Mouse (Mus musculus) 3134 (cell line): ENCODE results near the gene Oaz3.
A peak's percentile ranks its signal among the peaks of the same experiment; 100 is the strongest.

Experiments
- DNase-seq: peaks from one replicate; pipeline ENCODE4 v3.0.0-alpha.2; 2011; ENCODE audit warnings: low spot score; ENCODE audit not compliant: insufficient read length; ENCODE audit errors: extremely low read depth

Oaz3 gene

DNA sequence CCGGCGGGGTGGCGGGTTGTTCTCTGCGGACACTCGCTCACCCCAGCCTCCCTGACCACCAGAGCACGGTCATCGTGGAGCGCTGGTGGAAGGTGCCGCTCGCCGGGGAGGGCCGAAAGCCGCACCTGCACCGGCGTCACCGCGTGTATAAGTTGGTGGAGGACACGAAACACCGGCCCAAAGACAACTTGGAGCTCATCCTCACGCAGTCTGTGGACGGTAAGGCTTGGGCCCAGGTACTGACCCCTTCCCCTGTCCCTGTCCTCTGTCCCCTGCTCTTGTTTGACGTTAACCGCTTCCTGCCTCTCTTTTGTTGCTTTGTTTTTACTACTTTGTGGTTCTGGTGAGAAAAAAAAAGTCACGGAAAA, at the start of gene Oaz3:
Gene Oaz3 (minus strand): TSS at position 319 of the 368 bp plus-strand sequence.
- no peak for DNase-seq

DNA sequence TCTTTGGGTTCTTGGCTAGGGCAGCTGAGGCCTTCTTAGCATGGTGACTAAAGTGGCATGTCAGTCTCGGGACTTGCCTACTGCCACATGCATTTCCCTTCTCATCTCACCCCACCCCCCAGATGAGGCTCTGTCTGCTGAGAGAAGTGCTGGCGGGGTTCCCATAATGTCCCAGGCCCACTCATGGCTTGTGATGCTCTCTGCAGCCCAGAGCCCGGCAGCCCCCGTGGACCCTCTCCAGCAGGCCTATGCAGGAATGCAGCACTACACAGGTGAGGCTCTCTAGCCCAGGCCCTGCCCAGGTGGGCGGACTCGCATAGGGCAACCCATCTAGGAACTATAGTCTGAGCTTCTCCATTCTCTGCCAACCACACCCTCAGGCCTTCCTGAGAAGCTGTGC, 43.9 kb upstream of the Oaz3 start:
- peak; percentile 33 for DNase-seq

DNA sequence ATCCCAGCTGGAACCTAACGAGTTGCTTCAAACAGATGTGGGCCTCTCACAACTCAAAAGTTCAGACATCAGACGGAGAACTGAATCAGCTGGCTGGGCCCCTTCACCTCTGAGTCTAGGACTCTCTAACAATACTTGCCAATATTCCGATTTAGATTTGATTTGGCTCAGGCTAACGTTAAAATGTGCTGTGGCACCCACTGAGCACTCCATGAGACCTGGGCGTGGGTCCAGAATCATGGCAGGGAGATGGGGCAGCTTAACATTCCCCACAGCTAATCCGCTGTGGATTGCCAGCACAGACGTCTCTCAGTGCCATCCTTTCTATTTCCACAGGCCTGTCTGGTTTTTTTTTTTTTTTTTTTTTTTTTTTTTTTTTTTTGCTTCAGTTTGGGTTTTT, 42.2 kb upstream of the Oaz3 start:
- DNase-seq = no peak

DNA sequence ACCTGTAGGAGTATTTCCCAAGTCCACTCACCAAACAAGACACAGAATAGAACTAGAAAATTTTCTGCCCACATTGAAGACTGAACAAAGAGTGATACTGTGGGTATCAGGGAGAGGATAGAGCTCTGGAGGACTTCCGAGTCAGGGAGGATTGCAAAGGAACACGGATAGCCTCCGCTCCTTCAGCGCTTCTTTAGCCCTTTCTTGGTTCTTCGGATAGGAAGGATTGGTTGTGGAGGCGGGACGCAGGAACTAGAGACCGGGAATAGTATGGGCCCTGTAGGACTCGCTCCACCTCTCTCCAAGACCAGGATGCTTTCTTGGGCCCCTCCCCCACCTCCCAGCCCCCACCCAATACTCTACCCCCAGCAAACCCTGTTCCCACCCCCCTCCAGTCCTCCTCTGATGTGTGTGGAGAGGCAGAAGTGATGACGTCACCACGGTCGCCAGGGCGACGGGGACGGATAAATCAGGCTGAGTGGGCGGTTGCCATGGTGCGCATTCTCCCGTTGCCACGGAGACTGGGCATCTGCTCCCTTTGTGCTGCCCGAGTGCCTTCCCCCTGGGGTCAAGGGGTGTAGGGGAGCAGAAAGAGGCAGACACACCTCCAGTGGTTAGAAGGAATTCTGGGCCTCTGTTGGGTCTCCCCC, 40.2 kb upstream of the Oaz3 start:
- no peak for DNase-seq

DNA sequence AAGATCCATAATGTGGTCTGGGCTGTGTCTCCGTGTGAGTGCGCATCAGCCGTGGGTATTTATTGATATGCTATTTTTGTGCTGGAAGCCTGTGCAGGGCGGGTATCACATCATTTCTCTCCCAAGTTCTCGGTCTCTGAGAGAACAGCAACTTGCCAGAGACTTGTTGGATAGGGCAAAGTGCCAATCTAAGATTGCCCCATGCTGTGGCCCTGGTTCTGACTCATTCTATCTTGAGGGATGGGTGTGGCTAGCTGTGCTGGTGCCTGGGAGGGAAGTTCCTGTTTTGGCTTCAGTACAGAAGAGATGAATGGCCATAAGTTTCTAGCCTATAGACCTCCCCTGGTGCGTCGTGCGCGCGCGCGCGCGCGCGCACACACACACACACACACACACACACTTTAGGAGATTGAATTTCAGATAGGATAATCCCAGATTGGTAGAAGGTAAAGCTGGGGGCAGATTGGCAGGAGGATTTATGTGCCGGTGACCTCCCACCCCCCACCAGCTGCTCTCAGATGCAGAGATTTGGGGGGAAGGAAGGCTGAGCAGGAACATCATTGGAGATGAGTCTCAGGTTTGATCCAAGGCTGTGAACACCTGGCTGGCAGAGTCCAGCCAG, 39.2 kb upstream of the Oaz3 start:
- DNase-seq = no peak

DNA sequence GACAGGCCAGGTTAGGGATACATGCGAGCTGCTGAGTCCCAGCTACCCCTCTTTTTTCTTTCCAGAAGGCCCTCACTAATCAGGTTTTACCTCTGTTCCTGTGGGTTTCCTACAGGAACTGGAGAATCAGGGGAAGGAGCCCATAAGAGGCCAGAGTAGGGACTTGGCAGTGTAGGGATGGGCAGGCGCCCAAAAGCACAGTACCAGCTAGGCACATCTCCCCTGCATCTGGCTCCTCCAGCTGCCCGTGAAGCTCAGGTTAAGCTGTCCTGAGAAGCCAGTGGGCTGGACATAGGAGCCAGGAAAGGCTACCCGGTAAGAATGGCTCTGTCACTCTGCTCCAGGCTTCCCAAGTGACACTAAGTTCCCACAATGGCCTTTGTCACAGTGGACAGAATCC, 37.7 kb upstream of the Oaz3 start:
- DNase-seq = no peak

DNA sequence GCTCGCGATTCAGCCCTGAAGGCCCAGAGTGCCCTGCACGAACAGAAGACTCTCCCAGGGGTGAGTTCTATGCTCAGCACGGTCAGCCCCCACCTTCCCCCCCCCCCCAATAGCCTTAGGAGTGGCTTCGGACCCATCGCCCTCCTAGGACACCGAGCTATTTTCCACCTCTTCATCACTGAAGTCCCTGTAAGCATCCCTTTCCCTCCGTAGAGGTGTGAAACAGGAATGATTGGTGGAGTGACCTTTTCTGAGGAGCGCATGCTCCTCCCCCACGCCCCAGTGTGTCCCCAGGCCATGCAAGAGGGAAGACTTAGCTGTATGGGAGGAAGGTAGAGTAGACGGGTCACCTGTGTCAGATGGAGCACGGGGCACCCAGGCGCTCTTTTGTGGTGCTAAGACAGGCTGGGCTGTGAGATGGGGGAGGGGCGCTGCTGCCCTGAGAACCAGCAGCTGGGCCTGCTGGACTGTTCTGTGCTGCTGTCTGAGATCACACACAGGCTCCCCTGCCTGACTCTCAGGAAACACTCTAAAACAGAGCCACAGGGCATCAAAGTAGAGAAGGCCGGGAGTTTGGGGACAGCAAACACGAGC, 36.7 kb upstream of the Oaz3 start, which contains the start of gene Riiad1:
Gene Riiad1 (minus strand): TSS at position 51 of the 594 bp plus-strand sequence.
- DNase-seq = no peak

DNA sequence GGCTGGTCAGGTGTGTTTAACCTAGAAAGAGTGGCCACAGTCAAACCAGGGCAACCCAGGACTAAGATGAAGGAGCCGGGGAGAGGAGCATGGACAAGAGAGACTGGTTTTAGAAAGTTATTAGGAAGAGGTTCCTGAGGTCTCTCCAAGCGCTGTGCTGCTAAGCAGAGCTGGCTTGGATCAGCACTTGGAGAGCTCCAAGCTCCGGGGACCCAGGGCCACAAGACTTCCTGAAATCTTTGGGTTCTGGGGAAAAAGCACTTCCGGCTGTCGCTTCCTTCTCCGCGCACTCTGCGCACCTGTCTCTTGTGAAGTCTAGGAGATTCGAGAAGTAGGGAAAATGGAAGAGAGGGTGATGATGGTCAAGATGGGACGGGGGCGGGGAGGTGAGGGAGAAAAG, 35.8 kb upstream of the Oaz3 start:
- DNase-seq = no peak

DNA sequence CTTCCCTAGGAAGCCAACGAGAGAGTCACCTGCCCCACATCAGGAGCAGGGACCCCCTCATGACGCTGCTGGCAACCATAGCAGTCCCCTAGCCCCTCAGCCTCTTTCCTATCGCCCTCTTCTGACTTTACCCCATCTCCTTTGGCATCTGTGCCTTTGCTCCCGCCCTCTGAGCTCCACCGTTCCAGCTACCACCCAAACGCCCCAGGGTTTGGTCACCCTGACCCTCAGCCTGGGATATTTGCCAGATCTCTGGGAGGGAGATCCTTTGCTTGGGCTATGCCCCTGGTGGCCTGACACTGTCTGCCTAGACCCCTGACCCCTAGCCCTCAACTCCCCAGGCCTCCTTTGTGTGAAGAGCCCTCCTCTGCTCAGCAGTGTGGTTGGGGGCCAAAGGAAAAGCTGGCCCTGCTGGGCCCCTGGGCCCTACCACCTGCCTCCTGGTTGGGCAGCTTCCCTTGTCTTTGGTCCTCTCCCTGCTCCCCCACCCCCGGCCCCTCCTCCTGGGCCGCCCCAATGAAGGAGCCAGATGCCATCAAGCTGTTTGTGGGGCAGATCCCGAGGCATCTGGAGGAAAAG, 35.0 kb upstream of the Oaz3 start:
- DNase-seq = no peak

DNA sequence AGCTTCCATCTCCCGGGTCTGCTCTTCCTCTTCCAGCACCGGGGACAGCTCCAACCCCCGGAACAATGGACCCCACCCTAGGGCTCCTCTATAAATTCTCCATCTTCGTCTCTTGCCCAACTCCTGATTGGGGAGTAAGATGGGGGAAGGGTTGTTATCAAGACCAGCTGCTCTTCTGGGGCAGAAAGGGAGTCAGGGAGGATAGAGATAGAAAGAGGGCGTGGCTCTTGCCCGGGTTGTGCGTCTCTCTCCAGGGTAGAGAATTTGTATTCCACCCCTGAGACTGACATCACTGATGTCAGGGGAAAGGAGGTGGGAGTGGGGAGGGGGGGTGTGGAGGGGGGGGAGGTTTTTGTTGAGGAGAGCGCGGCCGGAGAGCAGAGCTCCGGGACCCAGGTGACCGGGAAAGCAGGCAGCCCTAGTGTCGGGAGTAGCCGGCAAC, 34.3 kb upstream of the Oaz3 start, which contains the start of gene Celf3:
Gene Celf3 (plus strand): TSS at position 315 of the 442 bp plus-strand sequence.
- DNase-seq = no peak

DNA sequence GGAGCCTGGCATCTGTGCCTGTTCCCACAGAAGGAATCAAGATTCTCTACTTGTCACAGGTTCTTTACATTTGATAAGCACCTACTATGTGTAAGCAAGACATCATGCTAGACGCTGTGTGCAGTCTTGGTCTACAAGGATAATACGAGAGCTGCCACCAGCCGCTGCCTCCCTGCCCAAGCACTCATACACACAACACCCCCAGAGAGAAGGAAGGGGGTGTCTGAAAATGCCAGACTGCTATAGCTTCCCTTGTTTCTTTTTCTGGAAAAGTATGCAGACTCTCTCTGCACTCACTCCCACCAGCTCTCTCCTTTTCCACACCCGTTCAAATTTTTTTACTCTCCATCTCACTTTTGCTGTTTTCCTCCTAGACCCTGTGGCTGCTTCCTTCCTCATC, 33.7 kb upstream of the Oaz3 start:
- no peak for DNase-seq

DNA sequence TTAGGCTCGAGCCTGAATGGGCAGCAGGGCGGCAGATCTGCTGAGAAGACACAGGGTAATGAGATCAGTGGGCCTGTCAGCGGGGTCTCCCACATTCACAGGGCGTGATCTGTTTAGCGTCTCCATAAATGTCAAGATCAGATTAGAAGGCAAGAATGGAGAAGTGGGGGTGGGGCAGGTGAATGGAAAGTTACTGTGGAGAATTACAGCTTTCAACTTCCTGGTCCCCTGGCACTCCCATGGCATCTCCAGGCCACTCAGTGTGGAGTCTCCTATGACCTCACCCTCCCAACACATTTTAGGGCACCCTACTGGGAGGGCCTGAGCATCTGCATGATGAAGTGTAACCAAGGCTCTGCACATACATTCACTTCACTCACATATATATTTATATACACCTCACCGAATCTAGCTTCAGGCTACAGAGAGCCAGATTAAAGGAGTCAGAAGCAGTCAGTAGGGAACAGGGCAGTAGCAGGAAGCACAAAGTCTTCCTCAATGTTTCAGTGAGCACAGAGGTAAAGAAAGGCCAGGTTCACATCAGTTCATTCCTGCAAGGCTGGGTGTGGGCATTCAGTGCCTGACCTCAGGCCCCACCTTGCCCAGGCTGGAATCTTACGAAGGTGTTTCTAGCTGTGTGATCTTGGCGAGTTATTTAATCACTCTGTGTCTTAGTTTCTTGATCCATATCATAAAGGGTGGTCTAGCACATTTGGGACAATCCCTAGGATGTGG, 32.8 kb upstream of the Oaz3 start:
- no peak for DNase-seq

DNA sequence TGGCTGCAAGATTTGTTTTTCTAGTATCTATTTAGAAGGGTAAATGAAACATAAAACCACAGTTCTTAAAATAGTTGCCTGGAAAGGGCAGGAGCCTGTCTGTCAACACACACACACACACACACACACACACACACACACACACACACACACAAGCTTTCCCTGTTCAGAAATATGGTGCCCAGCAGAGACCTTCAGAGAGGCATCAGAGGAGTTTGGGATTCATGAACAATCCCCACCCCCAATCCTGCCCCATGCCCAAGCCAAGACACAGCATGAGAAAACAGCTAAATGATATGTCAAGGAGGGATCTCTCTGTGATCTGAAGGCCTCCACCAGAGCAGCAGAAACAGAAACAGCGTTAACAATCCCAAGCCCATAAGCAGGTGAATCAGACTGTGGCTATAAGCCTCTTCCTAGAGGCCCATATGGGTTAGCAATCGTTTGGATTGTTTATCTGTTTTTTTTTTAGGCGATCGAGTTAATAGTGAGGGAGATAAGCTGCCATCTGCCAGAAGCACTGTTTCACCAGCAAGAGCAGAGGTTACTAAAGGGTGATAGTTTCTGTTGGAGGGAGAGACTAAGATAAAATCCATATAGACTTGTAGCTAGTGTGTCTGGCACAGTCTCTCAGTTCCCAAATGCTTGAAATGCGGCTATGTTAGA, 30.0 kb upstream of the Oaz3 start:
- no peak for DNase-seq

DNA sequence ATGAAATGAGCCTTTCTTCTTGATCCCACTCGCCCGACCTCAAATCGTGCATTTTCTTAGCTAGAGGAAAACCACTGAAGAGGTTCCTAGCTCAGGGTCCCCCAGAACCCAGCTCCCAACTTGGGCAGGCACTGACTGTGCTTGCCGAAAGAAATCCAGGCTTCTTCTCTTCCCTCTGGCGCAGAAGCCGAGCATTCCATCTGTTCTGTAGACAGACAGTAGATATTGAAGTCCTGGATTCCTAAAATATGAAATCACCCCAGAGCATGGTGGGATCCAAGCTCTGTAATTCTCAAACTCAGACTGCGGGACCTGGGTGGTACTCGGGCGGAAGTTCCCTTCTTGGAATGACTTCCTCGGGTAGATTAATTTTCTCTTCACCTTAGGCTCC, 29.4 kb upstream of the Oaz3 start:
- no peak for DNase-seq

DNA sequence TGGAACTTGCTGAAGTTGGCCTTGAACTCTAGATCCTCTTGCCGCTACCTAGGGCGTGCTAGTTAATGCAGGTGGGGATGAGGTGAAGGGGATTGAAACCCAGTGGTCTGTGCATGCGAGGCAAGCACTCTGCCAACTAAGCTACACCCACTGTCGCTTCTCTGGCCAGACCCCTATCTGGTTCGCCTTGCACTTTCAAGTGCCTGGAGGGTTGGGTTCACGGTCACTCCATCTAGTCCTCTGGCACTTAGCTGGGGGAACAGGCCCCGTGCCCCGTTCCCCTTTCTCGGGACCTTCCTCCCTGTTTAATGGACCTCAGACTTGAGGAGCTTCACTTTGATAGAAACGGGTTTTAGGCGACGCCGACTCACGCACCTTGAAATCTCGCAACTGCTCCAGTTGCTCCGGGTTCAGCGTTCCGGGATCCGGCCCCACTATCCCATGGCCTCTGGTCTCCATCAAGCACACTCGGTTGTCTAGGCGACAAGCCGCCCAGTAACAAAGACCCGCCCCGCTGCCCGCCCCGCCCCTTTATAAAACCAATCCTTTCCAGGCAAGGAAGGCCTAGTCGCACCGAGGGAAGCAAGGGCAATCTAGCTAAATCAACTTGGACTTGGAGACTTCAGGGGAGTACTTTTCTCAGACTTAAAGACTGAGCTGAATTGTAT, 28.9 kb upstream of the Oaz3 start:
- DNase-seq = no peak

DNA sequence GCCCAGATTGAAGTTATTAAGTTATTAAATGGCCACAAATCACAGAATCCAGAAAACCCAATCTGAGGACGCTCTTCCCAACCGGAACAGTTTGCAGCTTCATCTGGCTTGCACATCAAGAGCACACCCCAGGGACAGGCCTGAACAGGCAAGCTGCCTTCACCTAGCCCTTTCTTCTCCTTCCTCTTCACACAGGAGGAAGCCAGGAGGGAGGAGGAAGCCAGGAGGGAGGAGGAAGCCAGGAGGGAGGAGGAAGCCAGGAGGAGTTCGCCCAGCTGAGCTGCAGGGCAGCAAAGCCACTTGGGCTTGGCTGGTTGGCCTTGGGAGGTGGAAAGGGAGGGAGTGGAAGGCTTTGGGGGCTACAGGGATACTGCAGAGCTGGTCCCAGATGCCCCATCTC, 25.2 kb upstream of the Oaz3 start:
- DNase-seq = no peak

DNA sequence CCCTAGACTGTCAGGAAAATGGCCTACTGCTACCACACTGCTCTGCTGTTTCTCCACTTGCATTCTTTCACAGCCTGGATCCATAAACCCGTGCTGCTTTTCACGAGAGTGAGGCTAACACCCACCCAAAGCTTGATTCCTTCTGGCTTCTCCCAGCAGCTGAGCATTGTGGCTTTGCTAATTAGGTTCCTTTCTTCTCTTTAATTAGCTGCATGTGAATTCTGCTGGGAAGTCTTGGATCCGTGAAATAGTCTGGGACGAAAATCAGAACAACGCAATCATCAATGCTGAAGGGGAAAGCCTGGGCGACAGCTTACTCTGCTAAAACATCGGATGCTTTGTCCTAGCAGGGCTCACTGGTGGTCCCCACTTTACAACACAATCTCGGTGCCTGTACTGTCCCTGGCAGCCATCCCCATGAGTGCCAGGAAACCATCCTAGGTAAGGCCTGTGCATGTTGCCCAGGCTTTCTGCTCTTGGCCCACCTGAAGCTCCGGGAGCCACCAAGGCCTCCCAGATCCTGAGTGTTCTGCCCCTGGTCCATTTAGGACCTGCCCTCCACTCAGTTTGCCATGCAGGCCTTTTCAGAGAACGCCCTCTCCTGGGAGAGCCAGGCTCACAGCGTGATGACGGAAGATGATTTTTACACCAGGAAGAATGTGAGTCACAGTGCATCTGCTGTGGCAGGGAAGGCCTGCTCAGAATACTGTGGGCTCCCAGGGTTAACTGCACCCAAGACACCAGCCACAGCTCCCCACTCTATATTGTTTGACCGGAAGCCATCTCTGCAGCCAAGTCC, 22.1 kb upstream of the Oaz3 start:
- DNase-seq = no peak

DNA sequence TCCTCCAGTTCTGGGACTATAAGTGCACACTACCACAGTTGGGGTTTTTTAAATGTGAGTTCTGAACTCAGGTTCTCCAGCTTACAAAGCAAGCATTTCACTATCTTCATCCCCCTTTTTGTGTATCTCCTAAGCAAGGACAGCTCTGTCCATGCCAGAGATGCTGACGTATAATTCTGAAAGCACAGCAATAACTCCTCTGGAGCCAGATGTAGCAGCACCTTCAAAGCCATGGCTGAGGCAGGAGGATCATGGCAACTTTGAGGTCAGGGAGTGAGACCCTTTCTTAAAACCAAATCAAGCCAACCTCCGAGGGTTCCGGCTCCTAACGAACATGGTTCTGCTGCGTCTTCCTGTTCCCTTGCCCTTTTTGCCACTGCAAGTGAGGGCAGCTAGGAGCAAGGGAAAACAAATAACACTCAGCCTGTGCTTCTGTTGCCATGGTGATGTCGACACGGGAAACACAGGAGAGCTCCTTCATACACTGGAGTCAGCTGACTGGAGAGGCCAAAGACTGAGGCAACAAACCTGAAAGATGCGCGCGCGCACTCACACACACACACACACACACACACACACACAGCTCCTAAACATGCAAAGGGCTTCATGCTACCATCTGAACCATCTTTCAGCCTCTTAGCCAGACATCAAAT, 20.3 kb upstream of the Oaz3 start:
- no peak for DNase-seq

DNA sequence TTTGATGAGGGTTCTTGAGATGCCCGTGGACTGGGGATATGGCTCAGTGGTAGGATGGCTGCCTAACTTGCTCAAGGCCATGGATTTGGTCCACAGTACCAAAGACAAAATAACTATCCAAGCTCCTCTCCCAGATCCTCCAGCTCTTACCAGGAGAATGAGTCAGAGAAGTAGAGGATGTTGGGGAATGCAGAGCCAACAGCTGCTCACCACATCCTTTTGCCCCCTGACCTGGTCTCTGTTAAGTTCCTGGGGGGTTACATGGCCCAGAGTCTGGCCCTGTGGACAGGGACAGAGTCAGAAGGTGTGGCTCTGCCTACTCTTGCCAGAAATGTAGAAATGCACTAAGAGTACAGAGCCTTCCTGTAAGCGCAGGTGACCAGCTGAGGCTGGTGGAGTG, 16.1 kb upstream of the Oaz3 start:
- peak; percentile 77 for DNase-seq
